Mouse (Mus musculus): ENCODE results near the gene Smcp.

DNA sequence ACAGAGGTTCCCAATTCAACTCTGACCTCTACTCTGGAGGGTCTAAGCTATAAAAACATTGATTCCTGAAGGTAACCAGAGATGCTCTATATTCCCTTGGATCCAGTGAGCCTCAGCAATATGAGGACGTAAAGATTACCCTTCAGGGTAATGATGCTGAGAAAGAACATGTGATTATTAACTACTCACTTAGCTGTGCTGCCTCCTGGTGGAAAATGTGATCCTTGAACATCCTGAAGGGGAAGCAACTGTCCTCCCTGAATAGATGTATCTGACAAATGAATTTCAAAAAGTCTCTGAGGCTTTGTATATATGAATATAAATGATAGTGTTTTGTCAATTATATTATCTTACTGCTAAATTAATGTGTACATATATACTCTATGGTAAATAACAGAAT is 11.7 kb upstream of the Smcp start:
- TF ChIP-seq CTCF (IDR thresholded peaks at IDR 0.05; ENCODE audit: borderline replicate concordance, insufficient read depth, low read length) (no peak), POLR2A (IDR thresholded peaks at IDR 0.05; ENCODE audit: low read depth, low read length) (no peak)
